23 mouse cellular contexts compared by ENCODE assay signal in the genomic region with DNA sequence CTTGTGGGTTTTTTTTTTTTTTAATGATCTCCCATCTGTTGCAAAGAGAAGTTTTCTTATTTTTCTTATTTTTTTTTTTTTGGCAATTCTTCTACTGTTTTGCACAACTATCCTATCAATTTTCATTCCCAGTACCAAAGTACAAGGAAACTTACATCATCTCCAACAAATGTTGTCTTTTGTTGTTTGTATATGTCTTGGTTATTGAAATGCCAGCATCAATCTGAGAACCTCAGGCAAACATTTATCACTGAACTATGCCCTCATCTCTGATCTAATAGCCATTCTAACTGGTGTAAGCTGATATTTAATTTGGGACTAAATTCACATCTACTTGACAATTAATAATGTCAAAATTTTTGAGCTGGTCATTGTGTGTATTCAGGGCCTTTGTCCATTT. TPM values are rescaled to one million over a fixed set of nuclear protein-coding genes. Genes with fewer than 3 reads are reported as not detected.
A peak's percentile ranks its signal among the peaks of the same experiment; 100 is the strongest.
DNase-seq lines count a peak whose midpoint lies in the region; ATAC-seq and TF ChIP-seq lines count a peak whose summit lies in the region.
"Had no signal": no experiment of that assay in that cellular context is flagged by ENCODE, and none has a peak within 500 bp of the region (broad histone marks: within the 10 kb centered on the region; RNA-seq: fewer than 3 reads in every experiment).

No protein-coding gene starts in this region.

- H3K36me3 ChIP-seq in liver, adult 2 months (ENCODE audit: control insufficient read depth, insufficient read depth, low read length), result no peaks in the 10 kb centered on the region
- H3K36me3 ChIP-seq in liver, embryonic 11.5 days (ENCODE audit: control insufficient read depth, insufficient read depth, low read length), result no peaks in the 10 kb centered on the region
- H3K36me3 ChIP-seq in liver, postnatal 0 days (replicated peaks; ENCODE audit: insufficient read depth, low read length), result no peaks in the 10 kb centered on the region
- H3K36me3 ChIP-seq in liver, embryonic 12.5 days, result no peaks in the 10 kb centered on the region
- H3K36me3 ChIP-seq: G1E had no signal

- no peak for ATAC-seq in liver, embryonic 11.5 days (replicated peaks; ENCODE audit: low FRiP score)
- ATAC-seq in liver, postnatal 0 days, result peak; percentile 56
- ATAC-seq in liver, embryonic 12.5 days, result no peak
- ATAC-seq: activated CD4-positive, CD25-positive, alpha-beta regulatory T cell, adult 4 months; CD4-positive, CD25-positive, alpha-beta regulatory T cell, adult 4 months; Patski had no signal

- no peaks in the 10 kb centered on the region for H3K79me2 ChIP-seq in liver, adult 2 months (ENCODE audit: control insufficient read depth, insufficient read depth, low read length)

- peaks cover 9% of the 10 kb centered on the region; the same call in 1 of the 2 replicates for H3K4me1 ChIP-seq in liver, adult 2 months (ENCODE audit: control insufficient read depth, insufficient read depth, low read length)
- H3K4me1 ChIP-seq in liver, embryonic 11.5 days (replicated peaks; ENCODE audit: control insufficient read depth, insufficient read depth, low read length), result no peaks in the 10 kb centered on the region; the same call in 1 of the 2 replicates
- 0 out of 2 replicates have a peak, but pooled peaks cover 3% of the 10 kb centered on the region for H3K4me1 ChIP-seq in liver, postnatal 0 days (ENCODE audit: insufficient read depth)
- peaks cover 15% of the 10 kb centered on the region; the same call in 1 of the 2 replicates for H3K4me1 ChIP-seq in liver, embryonic 12.5 days

- no peaks in the 10 kb centered on the region for H3K27me3 ChIP-seq in liver, adult 2 months (ENCODE audit: control insufficient read depth, insufficient read depth, low read length)
- H3K27me3 ChIP-seq in liver, embryonic 11.5 days (replicated peaks; ENCODE audit: control insufficient read depth, insufficient read depth, low read length), result no peaks in the 10 kb centered on the region
- H3K27me3 ChIP-seq in liver, postnatal 0 days (ENCODE audit: insufficient read depth, low read length), result no peaks in the 10 kb centered on the region
- no peaks in the 10 kb centered on the region for H3K27me3 ChIP-seq in liver, embryonic 12.5 days (replicated peaks)
- H3K27me3 ChIP-seq: CH12.LX, Patski had no signal

- TF ChIP-seq POLR2A in liver, adult 2 months (IDR thresholded peaks at IDR 0.05; ENCODE audit: extremely low read depth, insufficient read depth, low read length), result no peak

- no peak overlapping the region for H3K4me2 ChIP-seq in liver, embryonic 11.5 days
- no peak overlapping the region for H3K4me2 ChIP-seq in liver, postnatal 0 days (ENCODE audit: low read depth, low read length)
- H3K4me2 ChIP-seq in liver, embryonic 12.5 days, result no peak overlapping the region

- H3K9ac ChIP-seq in liver, adult 2 months (ENCODE audit: low read depth, low read length), result no peak overlapping the region
- no peak overlapping the region for H3K9ac ChIP-seq in liver, embryonic 11.5 days (ENCODE audit: low read depth, low read length)
- H3K9ac ChIP-seq in liver, postnatal 0 days (replicated peaks), result no peak overlapping the region
- no peak overlapping the region for H3K9ac ChIP-seq in liver, embryonic 12.5 days

- TF ChIP-seq CTCF in liver, adult 2 months (IDR thresholded peaks at IDR 0.05; ENCODE audit: low read depth, low read length), result no peak
- TF ChIP-seq CTCF in liver, postnatal 0 days (IDR thresholded peaks at IDR 0.05; ENCODE audit: low read depth), result no peak

- H3K4me3 ChIP-seq in liver, adult 2 months (ENCODE audit: insufficient read depth, low read depth, low read length), result no peak overlapping the region
- no peak overlapping the region for H3K4me3 ChIP-seq in liver, embryonic 11.5 days (ENCODE audit: low read depth, low read length)
- H3K4me3 ChIP-seq in liver, postnatal 0 days (ENCODE audit: low read depth, low read length), result no peak overlapping the region
- no peak overlapping the region for H3K4me3 ChIP-seq in liver, embryonic 12.5 days

- DNase-seq in liver, adult 2 months (ENCODE audit: extremely low read depth, low read depth, low spot score), result peak; percentile 92
- no peak for DNase-seq in liver, embryonic 11.5 days (ENCODE audit: low spot score)
- DNase-seq in liver, postnatal 0 days, result no peak
- DNase-seq: adrenal gland, adult 2 months; adrenal gland, adult 8-10 months; adrenal gland, postnatal 10 days; adrenal gland, postnatal 14 days; adrenal gland, postnatal 25 days; adrenal gland, postnatal 36 days; B cell, adult 2 months; cerebellum, adult 11 months; cerebellum, adult 11-12 months; cerebellum, adult 18-20 months had no signal

- no peaks in the 10 kb centered on the region for H3K9me3 ChIP-seq in liver, embryonic 11.5 days (ENCODE audit: control insufficient read depth, low read length)
- no peaks in the 10 kb centered on the region for H3K9me3 ChIP-seq in liver, postnatal 0 days (ENCODE audit: low read length)
- no peaks in the 10 kb centered on the region for H3K9me3 ChIP-seq in liver, embryonic 12.5 days (replicated peaks)
- H3K9me3 ChIP-seq: G1E had no signal

- H3K27ac ChIP-seq in liver, adult 2 months (replicated peaks; ENCODE audit: insufficient read depth, low read depth, low read length), result 0 out of 2 replicates have a peak overlapping the region, but pooled peaks have one; percentile 10
- no peak overlapping the region for H3K27ac ChIP-seq in liver, embryonic 11.5 days (ENCODE audit: low read depth, low read length)
- H3K27ac ChIP-seq in liver, postnatal 0 days (ENCODE audit: low read depth), result no peak overlapping the region
- no peak overlapping the region for H3K27ac ChIP-seq in liver, embryonic 12.5 days

- TF ChIP-seq EP300 in liver, postnatal 0 days (IDR thresholded peaks at IDR 0.05; ENCODE audit: low read depth), result no peak

RNA-seq across cellular contexts. Expression of gene Creb3l2, which starts 38.1 kb away (rescaled TPM):
- total RNA-seq in liver, adult 2 months (2014; rRNA removed), result 2.7 and 4.4 TPM in 2 replicates
- polyA plus RNA-seq in liver, adult 2 months (2012; rRNA removed), result 5.1 and 6.6 TPM in 2 replicates
- polyA plus RNA-seq in liver, embryonic 11.5 days (2014; fragmentation: Nextera tagmentation; extraction: Ambion mirVana), result 12.8 and 12.9 TPM in 2 replicates
- polyA plus RNA-seq in liver, postnatal 0 days (2015; fragmentation: Nextera tagmentation; extraction: Ambion mirVana), result 2.1 TPM in 2 replicates
- polyA plus RNA-seq in liver, embryonic 12.5 days (2016; fragmentation: Nextera tagmentation; extraction: Ambion mirVana), result 5.0 and 5.1 TPM in 2 replicates
- total RNA-seq: MEL had no signal
- polyA plus RNA-seq: G1E had no signal

RNA-seq across cellular contexts. Expression of gene Akr1d1, which starts 50.0 kb away (rescaled TPM):
- 234 and 301 TPM in 2 replicates for total RNA-seq in liver, adult 2 months (2014; rRNA removed)
- 73.2 and 89.2 TPM in 2 replicates for polyA plus RNA-seq in liver, adult 2 months (2012; rRNA removed)
- 0.15 and 0.26 TPM in 2 replicates for polyA plus RNA-seq in liver, embryonic 11.5 days (2014; fragmentation: Nextera tagmentation; extraction: Ambion mirVana)
- polyA plus RNA-seq in liver, postnatal 0 days (2015; fragmentation: Nextera tagmentation; extraction: Ambion mirVana), result 74.3 and 79.1 TPM in 2 replicates
- 0.19 and 0.36 TPM in 2 replicates for polyA plus RNA-seq in liver, embryonic 12.5 days (2016; fragmentation: Nextera tagmentation; extraction: Ambion mirVana)
- total RNA-seq: CH12.LX, ES-E14, G1E, MEL had no signal
- polyA plus RNA-seq: activated CD4-positive, CD25-positive, alpha-beta regulatory T cell, adult 4 months; brain, embryonic 14.5 days; C2C12; CD4-positive, CD25-positive, alpha-beta regulatory T cell, adult 4 months; G1E; Patski had no signal

Comparison
In these comparisons a context has a peak if more than half of its experiments do, and no peak if none do; other contexts are left out.
1. RNA of gene Akr1d1, which starts 50.0 kb away (polyA plus RNA-seq): 74.3 to 79.1 TPM in liver, postnatal 0 days and 73.2 to 89.2 TPM in liver, adult 2 months; 0.19 to 0.36 TPM in liver, embryonic 12.5 days and 0.15 to 0.26 TPM in liver, embryonic 11.5 days; every median in the first group is over 10 times any median in the second.